Mouse (Mus musculus) liver, embryonic 14.5 days (tissue): ENCODE results near the gene Lbx1. TPM values are rescaled to one million over a fixed set of nuclear protein-coding genes. Genes with fewer than 3 reads are reported as not detected.
A peak's percentile ranks its signal among the peaks of the same experiment; 100 is the strongest.

Experiments used
- ATAC-seq: fragments of 200-750 bp; cut with Nextera tagmentation; 2 replicates; pipeline ENCODE4 v1.8.0; 2017; ENCODE audit warnings: moderate number of reproducible peaks, mild to moderate bottlenecking, moderate library complexity; ENCODE audit not compliant: insufficient read depth
- DNase-seq, 3 experiments: peaks; one replicate each; pipeline ENCODE4 v3.0.0-alpha.2; 2012 to 2013; ENCODE audit warnings: low read depth in 3 of 3, low spot score in 3 of 3
- H3K27ac ChIP-seq: fragments of 300-500 bp; sonication (generic); 2 replicates; pipeline ENCODE4 v1.5.1; 2014; ENCODE audit warnings: moderate library complexity, mild to moderate bottlenecking, control low read depth, inconsistent platforms
- H3K27me3 ChIP-seq: fragments of 300-500 bp; sonication (generic); 2 replicates; pipeline ENCODE4 v1.6.1; 2014; ENCODE audit warnings: mild to moderate bottlenecking, low read length, moderate library complexity; ENCODE audit not compliant: control insufficient read depth, insufficient read depth
- H3K36me3 ChIP-seq: fragments of 300-500 bp; sonication (generic); replicated peaks from 2 replicates; pipeline ENCODE4 v1.6.1; 2014; ENCODE audit warnings: low read depth; ENCODE audit not compliant: control insufficient read depth, insufficient read depth
- H3K4me1 ChIP-seq, 2 experiments: fragments of 200-500 bp in 1 of 2; fragments of 300-500 bp in 1 of 2; sonication (generic) in 1 of 2; replicated peaks; 2 replicates each; pipeline ENCODE4 v1.6.1; 2012 to 2014; ENCODE audit warnings: antibody characterized with exemption in 1 of 2, inconsistent platforms in 1 of 2, low read length in 1 of 2; ENCODE audit not compliant: control insufficient read depth in 2 of 2, insufficient read depth in 2 of 2
- H3K4me2 ChIP-seq: fragments of 300-500 bp; sonication (generic); 2 replicates; pipeline ENCODE4 v1.6.1; 2014; ENCODE audit warnings: low read depth, mild to moderate bottlenecking, control low read depth, moderate library complexity
- H3K4me3 ChIP-seq, 2 experiments: fragments of 200-500 bp in 1 of 2; fragments of 300-500 bp in 1 of 2; sonication (generic) in 1 of 2; 2 replicates each; pipeline ENCODE4 v1.5.1; 2012 to 2014; ENCODE audit warnings: low read depth in 2 of 2, low read length in 2 of 2, mild to moderate bottlenecking in 2 of 2, control low read depth in 1 of 2, inconsistent platforms in 1 of 2, moderate library complexity in 1 of 2; ENCODE audit not compliant: insufficient read depth in 1 of 2
- H3K9ac ChIP-seq: fragments of 300-500 bp; sonication (generic); replicated peaks from 2 replicates; pipeline ENCODE4 v1.6.1; 2014; ENCODE audit warnings: mild to moderate bottlenecking, control low read depth, moderate library complexity
- H3K9me3 ChIP-seq: fragments of 300-500 bp; sonication (generic); 2 replicates; pipeline ENCODE4 v1.6.1; 2016; ENCODE audit warnings: low read length, mixed read lengths; ENCODE audit not compliant: control insufficient read depth
- CTCF ChIP-seq: IDR thresholded peaks from 2 replicates; pipeline ENCODE4 v1.5.1; 2016; ENCODE audit warnings: antibody characterized with exemption, low read depth, control low read depth
- EP300 ChIP-seq: IDR thresholded peaks from 2 replicates; pipeline ENCODE4 v1.6.1; 2016; ENCODE audit warnings: antibody characterized with exemption, low read depth
- WGBS: fragments of 180-500 bp; shearing (Covaris S2); extraction: QIAGEN DNeasy Blood & Tissue Kit; methylation state at CpG from one replicate; pipeline ENCODE4 v1.1.7; 2014; ENCODE audit not compliant: insufficient replicate concordance; 5-methylcytosine and 5-hydroxymethylcytosine counted together
- polyA plus RNA-seq, 2 experiments: library from polyadenylated mRNA; depleted of rRNA in 1 of 2; stranded (reverse) in 1 of 2; unstranded in 1 of 2; fragments of >200 nt; fragmentation: Nextera tagmentation in 1 of 2; extraction: Ambion mirVana in 1 of 2; gene quantifications; 2 replicates each; pipeline versions ENCODE4 v1.2.1 to v1.2.3; 2012 to 2014

Gene Lbx1
- polyA plus RNA-seq, 2 experiments: not detected

GRCm38 (mm10) chr19:45216240-45216639, 19.4 kb downstream of the Lbx1 start:
- no peak overlapping the region for H3K4me3 ChIP-seq
- under 1% methylated on average over 9 of the region's 9 CpGs for WGBS
- peak; percentile 19 to 35 (median 24) for DNase-seq

GRCm38 (mm10) chr19:45215431-45215830, 20.2 kb downstream of the Lbx1 start:
- Histone ChIP-seq H3K27me3 (peaks cover 3% of the 10 kb centered on the region), H3K27ac (no peak overlapping the region), H3K36me3 (no peaks in the 10 kb centered on the region), H3K4me2 (no peak overlapping the region), H3K4me3 (no peak overlapping the region), H3K9ac (no peak overlapping the region), H3K4me1 (no peaks in the 10 kb centered on the region), H3K9me3 (no peaks in the 10 kb centered on the region)
- no peak for DNase-seq
- 50% methylated on average over 4 of the region's 4 CpGs for WGBS
- ATAC-seq: no peak
- no peak for TF ChIP-seq CTCF
- TF ChIP-seq EP300: no peak

More at GRCm38 (mm10) chr19:45216240-45216639, 19.4 kb downstream of the Lbx1 start:
- no peak for ATAC-seq
- H3K27me3 ChIP-seq: peaks cover 3% of the 10 kb centered on the region
- H3K36me3 ChIP-seq: no peaks in the 10 kb centered on the region
- no peak overlapping the region for H3K4me2 ChIP-seq
- H3K4me1 ChIP-seq: peaks cover 0 to under 1% of the 10 kb centered on the region in 2 experiments; a peak in 1 of 4 replicates
- TF ChIP-seq CTCF: peak; percentile 81
- no peak for TF ChIP-seq EP300
- no peak overlapping the region for H3K9ac ChIP-seq
- H3K9me3 ChIP-seq: no peaks in the 10 kb centered on the region
- no peak overlapping the region for H3K27ac ChIP-seq

GRCm38 (mm10) chr19:45209776-45210422, 25.7 kb downstream of the Lbx1 start:
- H3K27ac ChIP-seq: no peak overlapping the region
- no peak overlapping the region for H3K4me2 ChIP-seq
- ATAC-seq (no peak), DNase-seq (no peak)
- no peaks in the 10 kb centered on the region for H3K4me1 ChIP-seq
- no peak overlapping the region for H3K4me3 ChIP-seq
- TF ChIP-seq CTCF (no peak), EP300 (no peak)
- peaks cover 5% of the 10 kb centered on the region for H3K27me3 ChIP-seq
- H3K9me3 ChIP-seq: no peaks in the 10 kb centered on the region
- no peak overlapping the region for H3K9ac ChIP-seq
- H3K36me3 ChIP-seq: no peaks in the 10 kb centered on the region
- 47% methylated on average over 14 of the region's 14 CpGs for WGBS

- TF ChIP-seq EP300 (no peak), CTCF (no peak)
- Histone ChIP-seq H3K4me1 (no peaks in the 10 kb centered on the region), H3K27ac (no peak overlapping the region), H3K4me3 (no peak overlapping the region), H3K27me3 (peaks cover 5% of the 10 kb centered on the region), H3K9me3 (no peaks in the 10 kb centered on the region), H3K4me2 (no peak overlapping the region), H3K36me3 (no peaks in the 10 kb centered on the region), H3K9ac (no peak overlapping the region)
- ATAC-seq (no peak), DNase-seq (no peak)
- 45% methylated on average over 1 of the region's 1 CpGs for WGBS
Measured at GRCm38 (mm10) chr19:45209191-45209590, 26.4 kb downstream of the Lbx1 start.

- TF ChIP-seq CTCF (no peak), EP300 (no peak)
- no peaks in the 10 kb centered on the region for H3K4me1 ChIP-seq
- no peak overlapping the region for H3K9ac ChIP-seq
- no peak overlapping the region for H3K27ac ChIP-seq
- no peaks in the 10 kb centered on the region for H3K36me3 ChIP-seq
- WGBS: 16% methylated on average over 22 of the region's 22 CpGs
- DNase-seq (no peak), ATAC-seq (no peak)
- peaks cover 5% of the 10 kb centered on the region for H3K27me3 ChIP-seq
- H3K4me3 ChIP-seq: peak overlapping the region in 1 of 2 experiments; percentile 1; a peak in 2 of 4 replicates
- H3K4me2 ChIP-seq: peak overlapping the region; percentile 38
- H3K9me3 ChIP-seq: no peaks in the 10 kb centered on the region
Measured at GRCm38 (mm10) chr19:45208438-45209060, 27.1 kb downstream of the Lbx1 start.
